Mouse (Mus musculus) left cerebral cortex, postnatal 25 days (tissue): ENCODE data around the gene Fam192a. TPM values are rescaled to one million over a fixed set of nuclear protein-coding genes. Genes with fewer than 3 reads are reported as not detected.

Experiments used
- DNase-seq, 2 experiments: peaks; one replicate each; pipeline ENCODE4 v3.0.0; 2022; ENCODE audit warnings: low spot score in 2 of 2, mixed read lengths in 1 of 2
- intact Hi-C: fragments of 180-260 bp; cut with DNase I; formaldehyde crosslinking; loops from one replicate; pipeline ENCODE4 v1.15.1; 2025
- total RNA-seq, 2 experiments: library from RNA; stranded (reverse); gene quantifications; 2 replicates each; pipeline ENCODE4 v1.2.3; 2021

The Fam192a gene
- total RNA-seq, 2 experiments from 2014 or later = 37.2 to 44.9 TPM

GRCm38 (mm10) chr8:94540889-94541795 is 60.7 kb downstream of the Fam192a start:
- no peak for DNase-seq
- intact Hi-C loops = no loop called here

DNA sequence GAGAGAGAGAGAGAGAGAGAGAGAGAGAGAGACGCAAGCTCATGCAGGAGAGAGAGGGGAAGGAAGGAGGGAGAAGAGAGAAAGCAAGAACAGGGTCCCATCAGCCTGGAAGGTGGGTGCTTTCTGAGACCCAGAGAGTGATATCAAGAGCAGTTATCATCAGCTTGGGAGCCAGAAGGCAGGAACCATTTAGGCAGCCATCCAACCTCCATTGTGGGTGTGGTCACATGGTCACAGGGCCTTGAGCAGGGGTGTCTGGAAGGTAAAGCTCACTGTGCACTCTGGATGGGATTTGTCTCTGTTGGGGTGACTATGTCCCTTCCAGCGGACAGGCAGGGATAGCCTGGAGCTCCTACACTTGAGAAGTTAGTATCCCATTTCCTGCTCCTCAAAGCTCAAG is 61.8 kb downstream of the Fam192a start:
- intact Hi-C loops = no loop called here
- no peak for DNase-seq

GRCm38 (mm10) chr8:94537456-94537855 is 64.3 kb downstream of the Fam192a start:
- intact Hi-C loops = no loop called here
- DNase-seq = no peak

DNA sequence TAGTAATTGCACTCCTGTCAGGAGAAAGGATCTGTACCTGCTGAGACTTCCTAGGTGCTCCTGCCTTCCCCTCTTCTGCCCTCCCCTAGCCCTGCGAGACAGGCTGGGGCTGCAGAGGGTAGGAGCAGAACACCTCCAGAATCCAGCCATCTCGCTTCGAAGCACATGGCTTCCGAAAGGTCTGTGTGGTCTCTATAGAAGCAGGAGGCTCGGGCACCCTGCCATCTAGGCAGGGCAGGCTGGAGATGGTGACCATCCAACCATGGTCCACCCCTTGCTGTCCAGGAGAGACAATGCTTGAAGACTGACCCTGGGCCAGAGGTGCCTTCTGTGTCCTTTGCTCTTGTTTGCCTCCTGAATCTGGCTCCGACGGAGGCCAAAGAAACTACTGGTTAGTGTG is 66.2 kb downstream of the Fam192a start:
- DNase-seq = no peak
- intact Hi-C loops = no loop called here

DNA sequence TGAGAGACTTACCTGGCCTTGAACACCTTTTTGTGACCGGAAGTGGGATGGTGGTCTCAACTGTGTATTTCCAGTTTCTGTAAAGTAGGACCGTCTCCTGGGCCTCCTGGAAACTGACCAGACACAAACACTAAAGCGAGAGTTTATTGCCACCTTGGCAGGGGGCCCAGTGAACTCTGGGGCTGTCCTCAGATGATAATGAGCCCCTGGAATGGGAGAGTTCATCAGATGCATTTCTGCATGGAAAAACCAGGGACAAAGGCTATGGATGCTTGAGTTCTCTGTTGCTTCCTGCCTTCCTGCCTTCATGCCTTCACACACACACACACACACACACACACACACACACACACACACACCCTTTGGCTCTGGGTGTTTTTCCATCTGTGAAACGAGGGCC is 67.2 kb downstream of the Fam192a start:
- no peak for DNase-seq
- intact Hi-C loops = no loop called here

- intact Hi-C loops = loop anchor here (2.0 kb wide), 1 partner anchor 162 kb away; no protein-coding TSS in a partner anchor
- DNase-seq = peak in 1 of 2 experiments; percentile 54
Observed at GRCm38 (mm10) chr8:94532873-94533671, 68.7 kb downstream of the Fam192a start, which contains the start of gene Cpne2. Gene Cpne2 (plus strand): TSS chr8:94532990.

DNA sequence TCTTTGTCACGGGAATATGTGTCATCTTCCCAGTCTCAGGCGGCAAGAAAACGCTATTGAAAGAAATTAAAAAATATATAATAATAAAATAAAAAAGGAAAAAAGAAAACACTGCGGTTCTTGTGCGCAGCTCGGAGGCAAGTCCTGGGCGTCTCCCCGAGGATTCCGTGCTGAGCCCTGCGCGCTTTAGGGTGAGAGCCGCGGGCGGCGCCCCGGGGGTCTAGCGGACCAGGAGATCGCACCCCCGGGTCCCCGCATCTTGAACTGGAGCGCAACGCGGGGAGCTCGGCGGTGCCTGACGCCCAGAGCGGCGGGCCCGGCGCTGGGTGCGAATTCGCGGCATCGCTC is 69.3 kb downstream of the Fam192a start:
- no peak for DNase-seq
- intact Hi-C loops = loop anchor here (2.0 kb wide), 1 partner anchor 162 kb away; no protein-coding TSS in a partner anchor

DNA sequence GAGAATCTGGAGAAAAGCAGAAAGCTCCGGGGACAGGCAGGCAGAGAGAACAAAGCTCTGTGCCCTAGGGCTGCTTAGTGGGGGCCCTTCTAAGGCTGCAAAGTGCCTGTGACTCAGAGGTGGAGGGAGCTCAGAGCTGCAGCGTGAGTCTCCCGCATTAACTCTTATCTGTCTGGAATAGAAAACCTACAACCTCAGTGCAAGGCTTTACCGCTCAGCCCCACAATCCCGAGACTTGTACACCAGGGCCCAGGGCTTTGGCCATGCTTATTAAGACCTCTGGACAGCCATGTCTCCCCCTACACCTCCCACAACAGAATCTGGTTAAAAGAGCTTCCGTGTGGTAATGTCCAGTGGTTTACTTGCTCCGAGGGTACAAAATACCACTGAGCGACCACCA is 69.8 kb downstream of the Fam192a start:
- intact Hi-C loops = loop anchor here (2.0 kb wide), 1 partner anchor 163 kb away; no protein-coding TSS in a partner anchor

GRCm38 (mm10) chr8:94530643-94531042 is 71.2 kb downstream of the Fam192a start:
- intact Hi-C loops = no loop called here
- DNase-seq = no peak

More for the DNA sequence above, 69.8 kb downstream of the Fam192a start:
- no peak for DNase-seq

DNA sequence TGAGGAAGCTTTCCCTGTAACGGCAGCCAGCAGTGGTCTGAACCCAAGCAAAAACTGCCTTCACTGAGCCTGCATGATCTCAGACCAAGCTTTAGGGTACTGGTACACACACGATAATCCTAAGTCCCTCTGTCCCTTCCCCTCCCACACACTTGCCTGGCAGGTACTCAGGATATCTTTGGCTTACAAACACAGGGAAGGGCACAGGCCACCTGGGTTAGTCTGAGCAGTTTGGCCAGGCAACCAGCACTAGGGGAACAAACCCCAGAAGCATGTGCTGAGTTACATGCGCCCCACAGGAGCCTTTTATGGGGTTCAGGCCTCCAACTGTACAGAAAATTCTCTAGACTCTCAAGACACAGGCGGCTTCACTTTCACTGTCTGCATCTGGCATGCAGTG is 71.9 kb downstream of the Fam192a start:
- DNase-seq = no peak
- intact Hi-C loops = loop anchor here (2.0 kb wide), 1 partner anchor 173 kb away; no protein-coding TSS in a partner anchor

- peak; percentile 49 to 64 for DNase-seq
- intact Hi-C loops = loop anchor here (1.0 to 2.0 kb wide), 2 partner anchors 56 to 175 kb away; no protein-coding TSS in a partner anchor
Observed at GRCm38 (mm10) chr8:94528245-94528644, 73.6 kb downstream of the Fam192a start.

GRCm38 (mm10) chr8:94527178-94527577 is 74.6 kb downstream of the Fam192a start:
- no peak for DNase-seq
- intact Hi-C loops = no loop called here

- DNase-seq = no peak
- intact Hi-C loops = no loop called here
Observed at GRCm38 (mm10) chr8:94524554-94524953, 77.2 kb downstream of the Fam192a start.

Other genes with a start within 250 kb of the Fam192a start
- gene Herpud1, start 215.6 kb downstream of the Fam192a start, total RNA-seq = 10 to 100 TPM; 58.1 to 61.1 TPM
- gene Nlrc5, start 167.6 kb downstream of the Fam192a start, total RNA-seq = under 1 TPM; 0.21 to 0.71 TPM
- 10 to 100 TPM; 23.3 to 24.6 TPM for gene Cpne2, start 69.0 kb downstream of the Fam192a start, total RNA-seq
- 10 to 100 TPM; 26.6 to 30.3 TPM for gene Rspry1, start 60 bp downstream of the Fam192a start, total RNA-seq
- gene Arl2bp, start 64.6 kb upstream of the Fam192a start, total RNA-seq = 100 to 1,000 TPM; 157 to 158 TPM
- 10 to 100 TPM; 37.5 to 40.2 TPM for gene Pllp, start 94.3 kb upstream of the Fam192a start, total RNA-seq
- gene Ccl22, start 143.6 kb upstream of the Fam192a start, total RNA-seq = under 1 TPM in 1 of 2 experiments, not detected in 1; 0.21 TPM
- 100 to 1,000 TPM; 749 to 762 TPM for gene Cx3cl1, start 170.0 kb upstream of the Fam192a start, total RNA-seq
- gene Ccl17, start 208.5 kb upstream of the Fam192a start, total RNA-seq = 1 to 10 TPM; 8.6 to 9.3 TPM
- 10 to 100 TPM; 82.4 to 94.4 TPM for gene Coq9, start 236.3 kb upstream of the Fam192a start, total RNA-seq
- gene Ciapin1, start 236.4 kb upstream of the Fam192a start, total RNA-seq = 10 to 100 TPM; 67.9 to 74.1 TPM